Mouse (Mus musculus) bone marrow, adult 2 months (tissue): ENCODE measurements around the gene Gabpb1.

ENCODE experiments used
- CTCF ChIP-seq: fragments of 200-500 bp; IDR thresholded peaks from 2 replicates; pipeline ENCODE4 v1.5.1; 2011; ENCODE audit warnings: low read length, control low read depth; ENCODE audit not compliant: control insufficient read depth, insufficient read depth
- POLR2A ChIP-seq: fragments of 200-500 bp; IDR thresholded peaks from 2 replicates; pipeline ENCODE4 v1.6.1; 2011; ENCODE audit warnings: low read depth, mild to moderate bottlenecking, control low read depth, low read length, borderline replicate concordance; ENCODE audit not compliant: control insufficient read depth

DNA sequence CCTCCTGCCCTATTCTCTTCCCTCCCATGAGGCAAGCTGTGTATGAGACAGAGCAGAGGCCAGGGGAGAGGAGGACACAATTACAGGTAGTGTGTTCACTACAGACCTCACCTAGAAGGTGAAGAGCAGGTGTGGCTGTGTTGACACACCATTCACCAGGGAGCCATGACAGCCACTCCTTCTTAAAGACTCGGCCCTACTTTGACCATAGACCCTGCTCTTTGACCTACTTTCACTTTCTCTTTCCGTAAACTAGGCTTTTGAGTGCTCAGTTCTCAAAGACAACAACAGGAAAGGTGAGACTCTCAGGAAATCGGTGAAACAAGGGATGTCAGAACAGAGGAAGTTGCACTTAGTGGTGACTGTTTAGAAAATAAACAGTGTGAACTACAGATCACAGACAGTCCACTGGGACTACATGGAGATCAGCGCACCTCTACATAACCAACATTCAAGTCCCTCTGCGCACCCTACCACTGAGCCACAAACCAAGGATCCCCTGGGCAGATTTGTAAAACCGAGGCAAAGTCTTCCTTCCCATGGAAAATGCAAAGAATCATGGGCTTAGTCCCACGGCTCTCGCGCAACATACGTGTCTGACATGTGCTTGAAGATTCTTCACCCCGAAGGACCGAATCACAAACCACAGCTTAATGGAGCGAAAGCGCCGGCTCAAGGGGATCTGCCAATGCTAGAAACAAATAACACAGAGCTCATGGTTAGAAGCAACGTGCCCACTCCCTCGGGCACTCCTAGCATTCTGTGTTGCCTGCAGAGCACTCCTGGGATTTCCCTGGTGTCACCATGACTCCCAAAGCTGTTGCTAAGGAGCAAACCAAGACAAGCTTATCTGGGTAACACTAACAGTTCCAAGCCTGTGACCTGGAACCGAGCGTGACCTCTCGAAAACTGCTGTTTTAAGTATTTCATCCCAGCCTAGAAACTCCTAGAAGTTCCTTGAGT, 78.6 kb downstream of the Gabpb1 start:
- no peak for TF ChIP-seq POLR2A
- no peak for TF ChIP-seq CTCF
